Mouse (Mus musculus) neural tube, embryonic 14.5 days (tissue): ENCODE measurements around the gene Galnt7. TPM values are rescaled to one million over a fixed set of nuclear protein-coding genes. Genes with fewer than 3 reads are reported as not detected.
A peak's percentile ranks its signal among the peaks of the same experiment; 100 is the strongest.

Experiments
- ATAC-seq: fragments of 200-750 bp; cut with Nextera tagmentation; 2 replicates; pipeline ENCODE4 v1.8.0; 2017; ENCODE audit warnings: low read depth, mild to moderate bottlenecking, moderate TSS enrichment, moderate library complexity
- H3K27ac ChIP-seq: fragments of 300-500 bp; sonication (generic); 2 replicates; pipeline ENCODE4 v1.5.1; 2014; ENCODE audit warnings: low read depth, mild to moderate bottlenecking, control low read depth, low read length, moderate library complexity, mixed read lengths
- H3K27me3 ChIP-seq: fragments of 300-500 bp; sonication (generic); 2 replicates; pipeline ENCODE4 v1.6.1; 2014; ENCODE audit warnings: low read length; ENCODE audit not compliant: control insufficient read depth, insufficient read depth
- H3K36me3 ChIP-seq: fragments of 300-500 bp; sonication (generic); 2 replicates; pipeline ENCODE4 v1.6.1; 2014; ENCODE audit warnings: low read length, mixed read lengths; ENCODE audit not compliant: control insufficient read depth, insufficient read depth
- H3K4me1 ChIP-seq: fragments of 300-500 bp; sonication (generic); 2 replicates; pipeline ENCODE4 v1.6.1; 2014; ENCODE audit warnings: low read length; ENCODE audit not compliant: control insufficient read depth, insufficient read depth
- H3K4me2 ChIP-seq: fragments of 300-500 bp; sonication (generic); 2 replicates; pipeline ENCODE4 v1.6.1; 2014; ENCODE audit warnings: mild to moderate bottlenecking, low read depth, low read length, control low read depth
- H3K4me3 ChIP-seq: fragments of 300-500 bp; sonication (generic); 2 replicates; pipeline ENCODE4 v1.5.1; 2014; ENCODE audit warnings: low read depth, low read length, control low read depth, mixed read lengths
- H3K9ac ChIP-seq: fragments of 300-500 bp; sonication (generic); replicated peaks from 2 replicates; pipeline ENCODE4 v1.6.1; 2014; ENCODE audit warnings: low read depth, mild to moderate bottlenecking, control low read depth, low read length, mixed read lengths
- H3K9me3 ChIP-seq: fragments of 300-500 bp; sonication (generic); 2 replicates; pipeline ENCODE4 v1.6.1; 2016; ENCODE audit warnings: low read length; ENCODE audit not compliant: control insufficient read depth
- WGBS: fragments of 180-500 bp; shearing (Covaris S2); extraction: QIAGEN DNeasy Blood & Tissue Kit; methylation state at CpG from one replicate; pipeline ENCODE4 v1.1.7; 2014; 5-methylcytosine and 5-hydroxymethylcytosine counted together
- polyA plus RNA-seq: library from polyadenylated mRNA; unstranded; fragments of >200 nt; fragmentation: Nextera tagmentation; extraction: Ambion mirVana; gene quantifications from 2 replicates; pipeline ENCODE4 v1.2.1, GENCODE M21; 2014

The Galnt7 gene
- polyA plus RNA-seq = 14.7 and 15.0 TPM in 2 replicates

DNA sequence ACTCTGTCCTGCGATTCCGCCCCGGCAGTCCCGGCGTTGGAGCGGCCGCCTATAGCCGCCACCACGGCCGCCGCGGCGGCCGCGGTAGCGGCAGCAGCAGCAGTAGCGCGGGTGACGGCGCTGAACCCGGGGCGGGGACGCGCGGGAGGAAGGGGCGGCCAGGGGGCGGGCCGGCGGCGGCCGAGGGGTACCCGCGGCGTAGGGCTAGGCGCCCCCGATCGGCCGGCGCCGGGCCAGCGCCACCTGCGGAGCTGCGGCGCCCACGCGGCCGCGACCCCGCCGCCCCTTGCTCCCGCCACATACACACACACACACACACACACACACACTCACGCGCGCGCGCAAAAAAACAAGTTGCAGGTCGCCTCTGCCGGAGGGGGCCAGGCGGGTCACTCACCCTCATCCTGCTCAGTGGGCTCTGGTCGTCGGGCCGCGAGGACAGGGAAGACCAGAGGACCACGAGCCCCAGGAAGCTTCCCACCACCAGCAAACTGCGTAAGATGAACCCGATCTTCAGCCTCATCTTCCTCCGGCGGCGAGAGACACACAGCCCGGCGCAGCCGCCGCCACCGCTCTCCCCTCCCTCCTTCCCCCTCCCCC, at the start of gene Galnt7:
Gene Galnt7 (minus strand): TSS at position 577 of the 600 bp plus-strand sequence.
- Histone ChIP-seq H3K27me3 (no peaks in the 10 kb centered on the region), H3K36me3 (no peaks in the 10 kb centered on the region), H3K4me1 (peaks cover 6% of the 10 kb centered on the region; the same call in 1 of the 2 replicates), H3K4me3 (peak within 1 kb of the TSS; percentile 91), H3K4me2 (peak within 1 kb of the TSS; percentile 91), H3K9ac (peak within 1 kb of the TSS; percentile 95), H3K9me3 (no peaks in the 10 kb centered on the region), H3K27ac (peak within 1 kb of the TSS; percentile 86)
- ATAC-seq = peak; percentile 88
- WGBS = under 1% methylated on average over 40 of the region's 74 CpGs

DNA sequence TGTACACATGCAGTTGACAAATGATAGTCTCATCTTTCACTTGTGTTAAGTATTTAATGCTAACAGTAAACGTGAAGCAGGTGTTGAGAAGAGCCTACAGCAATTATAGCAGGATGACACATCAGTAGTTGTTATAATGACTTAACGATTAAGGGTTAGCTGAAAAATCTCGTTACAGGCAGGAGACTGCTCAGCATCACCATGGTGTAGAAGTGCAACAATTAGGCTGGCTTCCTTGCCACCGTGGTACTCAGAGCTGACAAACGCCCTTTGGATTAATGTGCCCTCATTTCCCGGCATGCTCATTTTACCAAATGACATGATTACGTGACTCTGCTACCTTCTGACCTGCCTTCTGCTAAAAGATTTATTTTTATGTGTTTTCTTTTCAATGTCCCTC, 35.8 kb upstream of the Galnt7 start:
- ATAC-seq = no peak; the same call in 1 of the 2 replicates

DNA sequence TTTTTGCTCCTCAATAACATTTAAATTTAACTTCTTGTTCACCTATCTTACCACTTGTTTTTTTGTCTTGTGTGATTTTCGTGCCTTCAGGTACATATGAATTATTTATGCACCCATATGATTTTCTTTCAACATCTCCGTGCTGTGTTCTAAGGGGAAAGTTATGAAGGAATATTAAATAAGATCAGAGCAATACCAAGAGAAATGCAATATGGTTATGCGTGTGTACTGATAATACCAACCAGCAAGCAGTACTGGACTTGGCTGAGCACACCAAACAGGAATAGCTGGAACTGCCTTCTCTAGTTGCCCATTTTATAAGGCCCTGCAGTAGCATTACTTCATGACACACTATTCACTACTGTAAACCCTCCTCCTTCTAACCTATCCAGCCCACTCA, 33.0 kb upstream of the Galnt7 start:
- no peak for ATAC-seq
- H3K27me3 ChIP-seq = no peaks in the 10 kb centered on the region
- WGBS = 87% methylated on average over 3 of the region's 3 CpGs

More for the DNA sequence above, 35.8 kb upstream of the Galnt7 start:
- 30% methylated on average over 7 of the region's 7 CpGs for WGBS
- no peaks in the 10 kb centered on the region for H3K9me3 ChIP-seq
- H3K4me3 ChIP-seq = no peak overlapping the region
- no peak overlapping the region for H3K4me2 ChIP-seq
- H3K9ac ChIP-seq = no peak overlapping the region
- H3K36me3 ChIP-seq = no peaks in the 10 kb centered on the region
- no peaks in the 10 kb centered on the region for H3K4me1 ChIP-seq
- H3K27ac ChIP-seq = no peak overlapping the region
- H3K27me3 ChIP-seq = no peaks in the 10 kb centered on the region

DNA sequence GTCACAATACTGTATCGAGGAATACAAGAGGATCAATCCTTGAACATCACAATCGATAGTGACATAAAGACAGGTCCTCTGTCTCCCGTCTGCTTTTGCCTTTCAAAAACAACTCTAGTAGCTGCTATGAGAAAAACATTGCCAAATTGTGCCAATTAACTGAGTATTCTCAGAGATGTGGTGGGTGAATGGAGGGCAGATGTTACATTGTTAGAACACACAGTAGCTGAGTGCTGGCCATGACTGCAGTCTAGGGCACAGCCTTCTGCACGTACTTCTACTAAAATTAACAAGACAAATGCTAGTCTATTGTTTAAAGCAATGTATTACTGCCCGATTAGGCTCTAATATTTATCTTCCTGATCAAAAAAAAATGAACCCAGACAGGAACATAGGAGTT, 27.2 kb upstream of the Galnt7 start:
- H3K4me1 ChIP-seq = no peaks in the 10 kb centered on the region
- WGBS = 71% methylated on average over 5 of the region's 5 CpGs
- no peak overlapping the region for H3K9ac ChIP-seq
- ATAC-seq = no peak
- H3K36me3 ChIP-seq = no peaks in the 10 kb centered on the region
- H3K4me3 ChIP-seq = no peak overlapping the region
- H3K27ac ChIP-seq = no peak overlapping the region
- no peaks in the 10 kb centered on the region for H3K9me3 ChIP-seq
- H3K27me3 ChIP-seq = no peaks in the 10 kb centered on the region
- H3K4me2 ChIP-seq = no peak overlapping the region

More for the DNA sequence above, 33.0 kb upstream of the Galnt7 start:
- H3K4me3 ChIP-seq = no peak overlapping the region
- H3K36me3 ChIP-seq = no peaks in the 10 kb centered on the region
- no peaks in the 10 kb centered on the region for H3K4me1 ChIP-seq
- no peaks in the 10 kb centered on the region for H3K9me3 ChIP-seq
- no peak overlapping the region for H3K9ac ChIP-seq
- no peak overlapping the region for H3K27ac ChIP-seq
- H3K4me2 ChIP-seq = no peak overlapping the region

DNA sequence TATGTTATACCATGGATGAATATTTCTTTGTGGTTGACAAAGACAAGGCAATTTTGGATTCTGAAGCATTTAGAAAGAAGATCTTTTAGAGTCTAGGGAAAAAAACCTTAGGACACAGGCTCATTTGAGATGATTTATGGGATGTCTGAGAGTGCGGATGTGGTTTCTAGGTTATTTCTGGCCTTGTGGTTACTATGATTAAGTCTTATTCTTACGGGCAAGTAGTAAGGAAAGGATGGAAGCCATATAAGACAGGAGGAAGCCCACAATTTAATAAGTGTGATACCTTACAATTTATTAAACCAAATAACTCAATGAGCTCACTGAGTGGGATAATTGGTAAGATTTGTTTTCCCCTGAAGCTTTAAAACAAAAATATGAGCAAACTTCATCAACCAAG, 11.3 kb upstream of the Galnt7 start:
- Histone ChIP-seq H3K4me1 (no peaks in the 10 kb centered on the region), H3K36me3 (no peaks in the 10 kb centered on the region), H3K9ac (no peak overlapping the region), H3K9me3 (no peaks in the 10 kb centered on the region), H3K4me2 (no peak overlapping the region), H3K4me3 (no peak overlapping the region), H3K27me3 (no peaks in the 10 kb centered on the region), H3K27ac (no peak overlapping the region)
- 74% methylated on average over 2 of the region's 2 CpGs for WGBS
- ATAC-seq = no peak

DNA sequence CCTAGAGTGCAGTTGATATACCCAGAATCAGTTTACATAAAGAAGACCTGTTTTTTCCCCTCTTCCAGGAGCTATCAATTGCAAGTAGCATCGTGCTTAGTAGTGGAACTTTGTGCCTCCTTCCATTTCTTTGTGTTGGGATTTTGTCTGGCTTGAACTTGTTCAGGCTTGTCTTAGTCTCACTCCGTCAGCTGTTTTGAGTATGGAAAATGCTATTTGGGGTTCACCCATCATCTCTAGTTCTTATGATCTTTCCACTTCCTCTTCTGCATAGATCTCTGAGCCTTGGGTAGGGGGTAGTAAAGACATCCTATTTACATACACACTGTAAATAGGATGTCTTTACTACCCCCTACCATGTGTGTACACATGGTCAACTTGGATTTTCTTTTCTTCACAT, 7.2 kb upstream of the Galnt7 start:
- no peak overlapping the region for H3K9ac ChIP-seq
- no peaks in the 10 kb centered on the region for H3K4me1 ChIP-seq
- no peaks in the 10 kb centered on the region for H3K9me3 ChIP-seq
- no peak overlapping the region for H3K4me2 ChIP-seq
- H3K27me3 ChIP-seq = no peaks in the 10 kb centered on the region
- no peak overlapping the region for H3K27ac ChIP-seq
- no peak overlapping the region for H3K4me3 ChIP-seq
- 88% methylated on average over 2 of the region's 2 CpGs for WGBS
- ATAC-seq = no peak
- no peaks in the 10 kb centered on the region for H3K36me3 ChIP-seq

DNA sequence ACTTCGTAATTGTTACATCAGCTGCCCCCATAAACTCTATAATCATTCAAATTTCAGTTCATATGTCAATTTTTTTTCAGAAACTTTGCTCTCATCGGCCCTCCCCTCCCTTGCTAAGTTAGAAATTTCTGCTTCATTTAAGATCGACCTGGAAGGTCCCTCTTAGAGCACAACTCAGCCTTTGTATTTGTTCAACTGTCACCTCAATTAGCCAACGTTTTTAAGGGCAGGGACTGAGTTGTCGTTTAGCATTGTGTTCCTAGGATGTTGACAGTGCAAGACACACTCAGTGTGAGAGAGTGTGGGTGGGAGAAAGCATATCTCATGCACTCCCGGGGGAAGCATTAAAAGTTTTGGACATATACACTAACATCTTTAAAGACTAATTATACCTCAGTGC, 3.6 kb upstream of the Galnt7 start:
- no peak overlapping the region for H3K9ac ChIP-seq
- no peaks in the 10 kb centered on the region; the same call in 1 of the 2 replicates for H3K4me1 ChIP-seq
- ATAC-seq = no peak
- no peaks in the 10 kb centered on the region for H3K9me3 ChIP-seq
- H3K27me3 ChIP-seq = no peaks in the 10 kb centered on the region
- H3K4me3 ChIP-seq = no peak overlapping the region
- H3K36me3 ChIP-seq = no peaks in the 10 kb centered on the region
- WGBS = 40% methylated on average over 6 of the region's 6 CpGs
- no peak overlapping the region for H3K4me2 ChIP-seq
- no peak overlapping the region for H3K27ac ChIP-seq

DNA sequence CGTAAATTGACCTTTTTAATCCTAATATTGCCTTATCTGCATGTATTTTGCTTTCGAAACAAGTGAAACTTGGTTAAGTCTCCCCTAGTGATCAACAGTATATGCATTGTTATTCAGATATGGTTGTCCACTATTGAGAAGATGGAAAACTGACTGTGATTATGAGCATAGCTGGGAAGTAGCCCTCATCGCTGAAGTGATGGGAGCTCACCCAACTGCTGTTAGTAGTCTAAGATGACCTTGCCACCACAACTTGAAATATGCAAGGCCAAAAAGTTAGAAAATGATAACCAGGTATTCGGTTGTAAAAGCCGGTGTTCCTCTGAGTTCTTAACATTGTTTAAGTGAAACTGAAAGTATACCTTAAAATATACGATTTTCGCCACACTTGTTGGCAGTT, 1.3 kb upstream of the Galnt7 start:
- H3K27me3 ChIP-seq = no peaks in the 10 kb centered on the region
- no peak overlapping the region for H3K4me2 ChIP-seq
- H3K36me3 ChIP-seq = no peaks in the 10 kb centered on the region
- peaks cover 6% of the 10 kb centered on the region; the same call in 1 of the 2 replicates for H3K4me1 ChIP-seq
- H3K4me3 ChIP-seq = no peak overlapping the region
- 89% methylated on average over 7 of the region's 7 CpGs for WGBS
- no peak for ATAC-seq
- no peak overlapping the region for H3K9ac ChIP-seq
- no peaks in the 10 kb centered on the region for H3K9me3 ChIP-seq
- H3K27ac ChIP-seq = no peak overlapping the region

DNA sequence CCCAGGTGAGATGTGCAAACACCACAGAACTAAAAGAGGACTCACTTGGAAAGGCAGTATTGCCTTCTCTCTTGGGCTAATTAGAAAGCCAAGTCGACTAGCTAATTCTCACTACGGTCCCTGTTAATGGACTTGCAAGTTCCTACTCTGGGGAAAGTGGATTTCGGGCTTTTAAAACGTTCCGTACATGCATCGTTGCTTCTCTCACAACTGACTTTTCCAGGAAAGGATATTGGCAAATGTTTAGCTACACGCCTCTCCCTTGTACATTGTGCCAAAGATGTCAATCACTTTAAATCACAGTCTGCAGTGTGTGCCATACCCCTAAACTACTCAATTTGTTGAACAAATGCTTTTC, 915 bp upstream of the Galnt7 start:
- Histone ChIP-seq H3K9ac (no peak overlapping the region), H3K27ac (no peak overlapping the region), H3K4me2 (no peak overlapping the region; the same call in 1 of the 2 replicates), H3K36me3 (no peaks in the 10 kb centered on the region), H3K27me3 (no peaks in the 10 kb centered on the region), H3K4me3 (peak overlapping the region; percentile 91; the same call in 1 of the 2 replicates), H3K9me3 (no peaks in the 10 kb centered on the region), H3K4me1 (peaks cover 6% of the 10 kb centered on the region; the same call in 1 of the 2 replicates)
- no peak for ATAC-seq
- WGBS = 16% methylated on average over 7 of the region's 7 CpGs
